Mouse (Mus musculus) heart, adult 2 months (tissue): ENCODE data around the gene Iah1. TPM values are rescaled to one million over a fixed set of nuclear protein-coding genes. Genes with fewer than 3 reads are reported as not detected.

Experiments used
- DNase-seq, 2 experiments: peaks; one replicate each; pipeline ENCODE4 v3.0.0; 2021
- H3K27ac ChIP-seq: fragments of 200-600 bp; 2 replicates; pipeline ENCODE4 v1.8.1; 2022
- H3K27me3 ChIP-seq: fragments of 200-500 bp; 2 replicates; pipeline ENCODE4 v1.6.1; 2012; ENCODE audit warnings: mild to moderate bottlenecking, low read length, inconsistent platforms, mixed read lengths; ENCODE audit not compliant: control insufficient read depth, insufficient read depth
- H3K36me3 ChIP-seq: fragments of 200-500 bp; 2 replicates; pipeline ENCODE4 v1.6.1; 2012; ENCODE audit warnings: low read length, inconsistent platforms; ENCODE audit not compliant: control insufficient read depth, insufficient read depth
- H3K4me1 ChIP-seq: fragments of 200-500 bp; 2 replicates; pipeline ENCODE4 v1.6.1; 2011; ENCODE audit warnings: low read length; ENCODE audit not compliant: control insufficient read depth, insufficient read depth
- H3K4me3 ChIP-seq: fragments of 200-600 bp; 2 replicates; pipeline ENCODE4 v1.8.1; 2022
- H3K79me2 ChIP-seq: fragments of 200-500 bp; replicated peaks from 2 replicates; pipeline ENCODE4 v1.6.1; 2012; ENCODE audit warnings: mild to moderate bottlenecking, inconsistent platforms, low read length, moderate library complexity, mixed read lengths; ENCODE audit not compliant: control insufficient read depth, insufficient read depth
- H3K9ac ChIP-seq: fragments of 200-500 bp; 2 replicates; pipeline ENCODE4 v1.6.1; 2012; ENCODE audit warnings: low read depth, mild to moderate bottlenecking, control low read depth, inconsistent platforms, low read length, mixed read lengths
- CTCF ChIP-seq: fragments of 200-600 bp; IDR thresholded peaks from 2 replicates; pipeline ENCODE4 v1.8.1; 2022; ENCODE audit warnings: antibody characterized with exemption, mild to moderate bottlenecking, moderate library complexity
- EP300 ChIP-seq: fragments of 200-500 bp; IDR thresholded peaks from 2 replicates; pipeline ENCODE4 v1.6.1; 2011; ENCODE audit warnings: low read depth, low read length, control low read depth; ENCODE audit not compliant: insufficient read depth
- POLR2A ChIP-seq: fragments of 200-500 bp; IDR thresholded peaks from 2 replicates; pipeline ENCODE4 v1.6.1; 2011; ENCODE audit warnings: mild to moderate bottlenecking, low read depth, low read length, control low read depth; ENCODE audit not compliant: insufficient read depth
- WGBS: fragments of 180-500 bp; shearing (Covaris S2); methylation state at CpG from one replicate; pipeline ENCODE4 v1.1.7; 2018; 5-methylcytosine and 5-hydroxymethylcytosine counted together
- intact Hi-C: fragments of 180-260 bp; cut with DNase I; formaldehyde crosslinking; loops from one replicate; pipeline ENCODE4 v1.15.1; 2025
- polyA plus RNA-seq: library from polyadenylated mRNA; depleted of rRNA; stranded (reverse); fragments of >200 nt; gene quantifications from 2 replicates; pipeline ENCODE4 v1.2.3, GENCODE M21; 2012
- total RNA-seq, 2 experiments: library from RNA; stranded (reverse); gene quantifications; 2 replicates each; pipeline ENCODE4 v1.2.3; 2021

Iah1 gene
- total and polyA plus RNA-seq, 3 experiments = 12.6 to 28.4 (median 13.5) TPM

GRCm38 (mm10) chr12:21288716-21289395, 27.3 kb upstream of the Iah1 start:
- no peak for TF ChIP-seq CTCF
- TF ChIP-seq EP300 = no peak
- no peak for TF ChIP-seq POLR2A
- DNase-seq = no peak
- intact Hi-C loops = no loop called here

GRCm38 (mm10) chr12:21289651-21290050, 26.5 kb upstream of the Iah1 start:
- Histone ChIP-seq H3K27me3 (no peaks in the 10 kb centered on the region), H3K36me3 (peaks cover 2% of the 10 kb centered on the region; the same call in 1 of the 2 replicates), H3K9ac (no peak overlapping the region), H3K4me1 (peaks cover 4% of the 10 kb centered on the region), H3K79me2 (no peaks in the 10 kb centered on the region), H3K4me3 (no peak overlapping the region), H3K27ac (no peak overlapping the region)
- 79% methylated on average over 6 of the region's 6 CpGs for WGBS
- no peak for DNase-seq
- TF ChIP-seq CTCF = no peak
- intact Hi-C loops = no loop called here

More at GRCm38 (mm10) chr12:21288716-21289395, 27.3 kb upstream of the Iah1 start:
- peaks cover 4% of the 10 kb centered on the region for H3K4me1 ChIP-seq
- 58% methylated on average over 3 of the region's 3 CpGs for WGBS
- H3K79me2 ChIP-seq = no peaks in the 10 kb centered on the region
- peaks cover 2% of the 10 kb centered on the region; the same call in 1 of the 2 replicates for H3K36me3 ChIP-seq
- no peak overlapping the region for H3K9ac ChIP-seq
- no peaks in the 10 kb centered on the region for H3K27me3 ChIP-seq
- no peak overlapping the region for H3K4me3 ChIP-seq
- no peak overlapping the region for H3K27ac ChIP-seq

GRCm38 (mm10) chr12:21298856-21299255, 17.3 kb upstream of the Iah1 start:
- Histone ChIP-seq H3K79me2 (no peaks in the 10 kb centered on the region), H3K36me3 (no peaks in the 10 kb centered on the region), H3K9ac (no peak overlapping the region), H3K4me3 (no peak overlapping the region), H3K27ac (no peak overlapping the region), H3K27me3 (no peaks in the 10 kb centered on the region), H3K4me1 (no peaks in the 10 kb centered on the region)
- intact Hi-C loops = no loop called here
- DNase-seq = no peak
- no peak for TF ChIP-seq CTCF
- no peak for TF ChIP-seq EP300
- TF ChIP-seq POLR2A = no peak
- 95% methylated on average over 11 of the region's 11 CpGs for WGBS

- intact Hi-C loops = no loop called here
- DNase-seq = peak; percentile 31 to 47
Observed at GRCm38 (mm10) chr12:21301324-21301723, 14.9 kb upstream of the Iah1 start.

GRCm38 (mm10) chr12:21301932-21302331, 14.3 kb upstream of the Iah1 start:
- intact Hi-C loops = no loop called here
- TF ChIP-seq CTCF (no peak), POLR2A (no peak), EP300 (no peak)
- Histone ChIP-seq H3K27ac (peak overlapping the region; percentile 10; the same call in 1 of the 2 replicates), H3K27me3 (no peaks in the 10 kb centered on the region), H3K79me2 (no peaks in the 10 kb centered on the region), H3K9ac (no peak overlapping the region), H3K4me3 (no peak overlapping the region), H3K36me3 (no peaks in the 10 kb centered on the region), H3K4me1 (no peaks in the 10 kb centered on the region)
- DNase-seq = no peak
- 80% methylated on average over 8 of the region's 8 CpGs for WGBS

More at GRCm38 (mm10) chr12:21301324-21301723, 14.9 kb upstream of the Iah1 start:
- 54% methylated on average over 7 of the region's 7 CpGs for whole genome bisulfite sequencing
- no peak overlapping the region for H3K9ac ChIP-seq
- no peaks in the 10 kb centered on the region for H3K27me3 ChIP-seq
- TF ChIP-seq CTCF (no peak), EP300 (no peak), POLR2A (no peak)
- no peaks in the 10 kb centered on the region for H3K36me3 ChIP-seq
- no peak overlapping the region for H3K4me3 ChIP-seq
- no peaks in the 10 kb centered on the region for H3K79me2 ChIP-seq
- 0 out of 2 replicates have a peak overlapping the region, but pooled peaks have one; percentile 10 for H3K27ac ChIP-seq
- H3K4me1 ChIP-seq = no peaks in the 10 kb centered on the region

- DNase-seq = no peak
- no peak for TF ChIP-seq EP300
- no peak for TF ChIP-seq POLR2A
- TF ChIP-seq CTCF = no peak
- intact Hi-C loops = no loop called here
- Histone ChIP-seq H3K36me3 (no peaks in the 10 kb centered on the region), H3K27me3 (no peaks in the 10 kb centered on the region), H3K79me2 (no peaks in the 10 kb centered on the region), H3K9ac (no peak overlapping the region), H3K27ac (no peak overlapping the region), H3K4me3 (no peak overlapping the region), H3K4me1 (no peaks in the 10 kb centered on the region)
- WGBS = 73% methylated on average over 5 of the region's 5 CpGs
Observed at GRCm38 (mm10) chr12:21302361-21302783, 13.8 kb upstream of the Iah1 start.
